In genomic region chr5:33084599-33084998, GRCm38 (mm10) we compare ENCODE assay signal across 18 mouse cellular contexts. TPM values are rescaled to one million over a fixed set of nuclear protein-coding genes. Genes with fewer than 3 reads are reported as not detected.
"Had no signal": no experiment of that assay in that cellular context is flagged by ENCODE, and none has a peak within 500 bp of the region (broad histone marks: within the 10 kb centered on the region; RNA-seq: fewer than 3 reads in every experiment).

No protein-coding gene starts in this region.

- H3K36me3 ChIP-seq: lung, embryonic 15.5 days; midbrain, embryonic 13.5 days; midbrain, embryonic 15.5 days; neural tube, embryonic 12.5 days had no signal

- H3K4me2 ChIP-seq: lung, embryonic 15.5 days; midbrain, embryonic 11.5 days; midbrain, embryonic 13.5 days; midbrain, embryonic 15.5 days; neural tube, embryonic 12.5 days had no signal

- DNase-seq: liver, postnatal 0 days; lung, adult 2 months; lung, postnatal 14 days; lung, postnatal 36 days; right cerebral cortex, postnatal 14 days; spleen, adult 18-20 months; thymus, adult 18-20 months; thymus, postnatal 14 days; thymus, postnatal 36 days had no signal

- H3K9me3 ChIP-seq: lung, embryonic 15.5 days; megakaryocyte, embryonic 14.5 days; midbrain, embryonic 13.5 days; midbrain, embryonic 15.5 days; neural tube, embryonic 12.5 days had no signal

- H3K27ac ChIP-seq: lung, embryonic 15.5 days; macrophage; midbrain, embryonic 13.5 days; midbrain, embryonic 15.5 days; neural tube, embryonic 12.5 days had no signal

- H3K4me1 ChIP-seq: lung, embryonic 15.5 days; megakaryocyte, embryonic 14.5 days; midbrain, embryonic 13.5 days; midbrain, embryonic 15.5 days; neural tube, embryonic 12.5 days had no signal

- H3K9ac ChIP-seq: liver, postnatal 0 days; lung, embryonic 15.5 days; midbrain, embryonic 13.5 days; midbrain, embryonic 15.5 days; neural tube, embryonic 12.5 days had no signal

- H3K4me3 ChIP-seq: lung, embryonic 15.5 days; megakaryocyte, embryonic 14.5 days; midbrain, embryonic 13.5 days; midbrain, embryonic 15.5 days; neural tube, embryonic 12.5 days had no signal

- ATAC-seq: liver, postnatal 0 days; lung, postnatal 0 days; midbrain, embryonic 13.5 days; midbrain, embryonic 15.5 days had no signal

- H3K27me3 ChIP-seq: lung, embryonic 15.5 days; midbrain, embryonic 13.5 days; midbrain, embryonic 15.5 days; neural tube, embryonic 12.5 days had no signal

RNA-seq across cellular contexts. Expression of gene Slc5a1, which starts 19.4 kb away (rescaled TPM):
- polyA plus RNA-seq: macrophage; midbrain, embryonic 11.5 days; midbrain, embryonic 13.5 days; neural tube, embryonic 14.5 days had no signal
